Mouse (Mus musculus) erythroblast, adult 5-6 weeks (primary cell): ENCODE measurements around the gene Emid1. TPM values are rescaled to one million over a fixed set of nuclear protein-coding genes. Genes with fewer than 3 reads are reported as not detected.

ENCODE experiments used
- total RNA-seq, 2 experiments: library from RNA; stranded (forward) in 1 of 2; stranded (reverse) in 1 of 2; fragments of 150-400 nt in 1 of 2; fragments of 200-764, 138-1000 nt in 1 of 2; gene quantifications; 2 replicates each; pipeline versions ENCODE4 v1.2.3 to v1.2.4; 2015 to 2017; ENCODE audit warnings: low replicate concordance in 2 of 2

Emid1 gene
- total RNA-seq, 2 experiments from 2014 or later = 0.26 TPM; not detected in 1

Other genes with a start within 250 kb of the Emid1 start
- 0.77 and 3.1 TPM in 2 replicates for gene Nefh, start 204.2 kb downstream of the Emid1 start, total RNA-seq (2015; ENCODE audit: low replicate concordance)
- 0.70 and 1.8 TPM in 2 replicates for gene Nefh, start 204.2 kb downstream of the Emid1 start, total RNA-seq (2017; ENCODE audit: low replicate concordance)
- gene Ap1b1, start 165.4 kb downstream of the Emid1 start, total RNA-seq (2015; ENCODE audit: low replicate concordance) = 20.4 and 23.0 TPM in 2 replicates
- gene Ap1b1, start 165.4 kb downstream of the Emid1 start, total RNA-seq (2017; ENCODE audit: low replicate concordance) = 53.6 and 106 TPM in 2 replicates
- not detected in 2 replicates for gene Rasl10a, start 94.1 kb downstream of the Emid1 start, total RNA-seq (2015; ENCODE audit: low replicate concordance)
- not detected in 2 replicates for gene Rasl10a, start 94.1 kb downstream of the Emid1 start, total RNA-seq (2017; ENCODE audit: low replicate concordance)
- gene Gas2l1, start 86.9 kb downstream of the Emid1 start, total RNA-seq (2015; ENCODE audit: low replicate concordance) = 0.58 TPM in 1 of 2 replicates, not detected in the other
- gene Gas2l1, start 86.9 kb downstream of the Emid1 start, total RNA-seq (2017; ENCODE audit: low replicate concordance) = 0.34 and 0.56 TPM in 2 replicates
- gene Rhbdd3, start 53.3 kb downstream of the Emid1 start, total RNA-seq (2015; ENCODE audit: low replicate concordance) = 5.6 and 9.2 TPM in 2 replicates
- gene Rhbdd3, start 53.3 kb downstream of the Emid1 start, total RNA-seq (2017; ENCODE audit: low replicate concordance) = 4.5 and 10.9 TPM in 2 replicates
- 139 and 186 TPM in 2 replicates for gene Ewsr1, start 53.0 kb downstream of the Emid1 start, total RNA-seq (2015; ENCODE audit: low replicate concordance)
- 453 and 581 TPM in 2 replicates for gene Ewsr1, start 53.0 kb downstream of the Emid1 start, total RNA-seq (2017; ENCODE audit: low replicate concordance)
- 0.38 TPM in 1 of 2 replicates, not detected in the other for gene Kremen1, start 109.3 kb upstream of the Emid1 start, total RNA-seq (2015; ENCODE audit: low replicate concordance)
- 0.70 and 1.1 TPM in 2 replicates for gene Kremen1, start 109.3 kb upstream of the Emid1 start, total RNA-seq (2017; ENCODE audit: low replicate concordance)